Mouse (Mus musculus) myocyte (in vitro differentiated cells): ENCODE measurements around the gene Fam83c.
A peak's percentile ranks its signal among the peaks of the same experiment; 100 is the strongest.

ENCODE experiments used
- CEBPB ChIP-seq: IDR thresholded peaks from 2 replicates; pipeline ENCODE4 v1.6.1; 2011; ENCODE audit warnings: mild to moderate bottlenecking, moderate library complexity; ENCODE audit not compliant: poor library complexity, insufficient read depth, severe bottlenecking
- E2F4 ChIP-seq: IDR thresholded peaks from one replicate; pipeline ENCODE4 v1.6.1; 2011; ENCODE audit warnings: mild to moderate bottlenecking, control low read depth, moderate library complexity; ENCODE audit not compliant: insufficient read depth
- MAX ChIP-seq: IDR thresholded peaks from one replicate; pipeline ENCODE4 v1.6.1; 2011; ENCODE audit warnings: low read depth, mild to moderate bottlenecking, control low read depth
- MYOD1 ChIP-seq, 3 experiments: IDR thresholded peaks; one replicate each; pipeline ENCODE4 v1.6.1; 2011; ENCODE audit warnings: control low read depth in 2 of 3, low read depth in 2 of 3, mild to moderate bottlenecking in 2 of 3, moderate library complexity in 1 of 3; ENCODE audit not compliant: insufficient read length in 2 of 3, control insufficient read depth in 1 of 3
- MYOG ChIP-seq, 3 experiments: IDR thresholded peaks; one replicate each; pipeline ENCODE4 v1.6.1; 2011; ENCODE audit warnings: control low read depth in 2 of 3, low read depth in 2 of 3, mild to moderate bottlenecking in 2 of 3; ENCODE audit not compliant: insufficient read length in 2 of 3, control insufficient read depth in 1 of 3, insufficient read depth in 1 of 3
- POLR2A ChIP-seq: IDR thresholded peaks from one replicate; pipeline ENCODE4 v1.6.1; 2011; ENCODE audit warnings: low read depth, mild to moderate bottlenecking, control low read depth, moderate library complexity; ENCODE audit not compliant: insufficient read length
- POLR2AphosphoS2 ChIP-seq: IDR thresholded peaks from one replicate; pipeline ENCODE4 v1.6.1; 2011; ENCODE audit warnings: low read depth, control low read depth; ENCODE audit not compliant: insufficient read length
- REST ChIP-seq: IDR thresholded peaks from one replicate; pipeline ENCODE4 v1.6.1; 2011; ENCODE audit warnings: mild to moderate bottlenecking, control low read depth, moderate library complexity; ENCODE audit not compliant: insufficient read depth, insufficient read length
- SRF ChIP-seq: IDR thresholded peaks from one replicate; pipeline ENCODE4 v1.6.1; 2011; ENCODE audit warnings: low read depth; ENCODE audit not compliant: control insufficient read depth, insufficient read length
- TCF12 ChIP-seq: IDR thresholded peaks from one replicate; pipeline ENCODE4 v1.6.1; 2011; ENCODE audit warnings: mild to moderate bottlenecking, control low read depth; ENCODE audit not compliant: poor library complexity, insufficient read depth, severe bottlenecking
- TCF3 ChIP-seq: IDR thresholded peaks from one replicate; pipeline ENCODE4 v1.6.1; 2011; ENCODE audit warnings: low read depth, control low read depth; ENCODE audit not compliant: insufficient read length

GRCm38 (mm10) chr2:155817301-155818245 lies 17.1 kb downstream of the Fam83c start:
- TF ChIP-seq REST (no peak), POLR2A (no peak), CEBPB (peak; percentile 94), MYOD1 (IDR thresholded peaks at IDR 0.05; ENCODE audit: control insufficient read depth in 1 of 3, insufficient read length in 2 of 3, low read depth in 2 of 3) (peak in 1 of 3 experiments; percentile 17), TCF3 (no peak), POLR2AphosphoS2 (no peak), E2F4 (no peak), TCF12 (no peak), SRF (no peak), MAX (no peak), MYOG (IDR thresholded peaks at IDR 0.05; ENCODE audit: control insufficient read depth in 1 of 3, insufficient read depth in 1 of 3, insufficient read length in 2 of 3, low read depth in 2 of 3) (no peak)
